Mouse (Mus musculus): Measurements from ENCODE around the gene Fhit.

- TF ChIP-seq GATA1 (IDR thresholded peaks at IDR 0.05; ENCODE audit: borderline replicate concordance, low read length) (no peak), FLI1 (IDR thresholded peaks at IDR 0.05; ENCODE audit: low read length) (no peak)
Measured at GRCm38 (mm10) chr14:10880749-10881148, 281.1 kb downstream of the Fhit start.

Measured in megakaryocyte, embryonic 14.5 days (primary cell).